Mouse (Mus musculus) heart, adult 8-10 months (tissue): Measurements from ENCODE around the gene Cdkal1. TPM values are rescaled to one million over a fixed set of nuclear protein-coding genes. Genes with fewer than 3 reads are reported as not detected.

Source experiments
- DNase-seq: peaks from one replicate; pipeline ENCODE4 v3.0.0; 2022; ENCODE audit warnings: low spot score
- total RNA-seq, 4 experiments: library from RNA; stranded (reverse); gene quantifications; 2 replicates each; pipeline ENCODE4 v1.2.4; 2022

Cdkal1 gene
- total RNA-seq, 4 experiments from 2014 or later, result 27.5 to 31.3 (median 30.8) TPM

- no peak for DNase-seq
These were observed 498.0 kb downstream of the Cdkal1 start for GRCm38 (mm10) chr13:29357483-29357882.

GRCm38 (mm10) chr13:29356158-29356485, 499.4 kb downstream of the Cdkal1 start:
- DNase-seq, result peak; percentile 24

GRCm38 (mm10) chr13:29355484-29356157, 499.9 kb downstream of the Cdkal1 start:
- DNase-seq, result no peak

- DNase-seq, result no peak
These were observed 500.5 kb downstream of the Cdkal1 start for GRCm38 (mm10) chr13:29354943-29355342.

- no peak for DNase-seq
These were observed 501.5 kb downstream of the Cdkal1 start for GRCm38 (mm10) chr13:29353888-29354415.

GRCm38 (mm10) chr13:29351023-29351684, 504.3 kb downstream of the Cdkal1 start:
- no peak for DNase-seq

GRCm38 (mm10) chr13:29350004-29350403, 505.5 kb downstream of the Cdkal1 start:
- no peak for DNase-seq

- DNase-seq, result no peak
These were observed 506.0 kb downstream of the Cdkal1 start for GRCm38 (mm10) chr13:29349386-29349961.

GRCm38 (mm10) chr13:29348331-29348730, 507.1 kb downstream of the Cdkal1 start:
- no peak for DNase-seq

GRCm38 (mm10) chr13:29332640-29333412, 522.6 kb downstream of the Cdkal1 start:
- DNase-seq, result no peak

- no peak for DNase-seq
These were observed 529.5 kb downstream of the Cdkal1 start for GRCm38 (mm10) chr13:29325946-29326345.

GRCm38 (mm10) chr13:29320421-29320820, 535.1 kb downstream of the Cdkal1 start:
- DNase-seq, result no peak

- no peak for DNase-seq
These were observed 537.8 kb downstream of the Cdkal1 start for GRCm38 (mm10) chr13:29317703-29318102.

GRCm38 (mm10) chr13:29316271-29316670, 539.2 kb downstream of the Cdkal1 start:
- DNase-seq, result no peak

GRCm38 (mm10) chr13:29312026-29312425, 543.4 kb downstream of the Cdkal1 start:
- DNase-seq, result no peak

GRCm38 (mm10) chr13:29307420-29307819, 548.1 kb downstream of the Cdkal1 start:
- DNase-seq, result no peak

GRCm38 (mm10) chr13:29292608-29293240, 562.8 kb downstream of the Cdkal1 start:
- no peak for DNase-seq

GRCm38 (mm10) chr13:29290569-29290968, 564.9 kb downstream of the Cdkal1 start:
- DNase-seq, result no peak

- DNase-seq, result no peak
These were observed 570.4 kb downstream of the Cdkal1 start for GRCm38 (mm10) chr13:29285058-29285457.

- peak; percentile 3 for DNase-seq
These were observed 573.9 kb downstream of the Cdkal1 start for GRCm38 (mm10) chr13:29281556-29281955.

- DNase-seq, result no peak
These were observed 577.3 kb downstream of the Cdkal1 start for GRCm38 (mm10) chr13:29278156-29278555.

- DNase-seq, result no peak
These were observed 581.2 kb downstream of the Cdkal1 start for GRCm38 (mm10) chr13:29274296-29274695.
